Mouse (Mus musculus): ENCODE results near the gene Terf2.

Gene Terf2

GRCm38 (mm10) chr8:107096366-107097036, at the start of gene Terf2:
Gene Terf2, minus strand, starts transcription at chr8:107096547.
- DNase-seq (ENCODE audit: low spot score), result peak; percentile 93

GRCm38 (mm10) chr8:107143501-107143900, 47.2 kb upstream of the Terf2 start:
- peak; percentile 51 for DNase-seq (ENCODE audit: low spot score)

- DNase-seq (ENCODE audit: low spot score), result no peak
Observed at GRCm38 (mm10) chr8:107142539-107142938, 46.2 kb upstream of the Terf2 start.

- peak; percentile 55 for DNase-seq (ENCODE audit: low spot score)
Observed at GRCm38 (mm10) chr8:107139704-107140470, 43.5 kb upstream of the Terf2 start.

GRCm38 (mm10) chr8:107138338-107138737, 42.0 kb upstream of the Terf2 start:
- no peak for DNase-seq (ENCODE audit: low spot score)

GRCm38 (mm10) chr8:107137591-107137990, 41.2 kb upstream of the Terf2 start:
- no peak for DNase-seq (ENCODE audit: low spot score)

GRCm38 (mm10) chr8:107136003-107136612, 39.8 kb upstream of the Terf2 start:
- DNase-seq (ENCODE audit: low spot score), result no peak

GRCm38 (mm10) chr8:107133881-107134280, 37.5 kb upstream of the Terf2 start:
- DNase-seq (ENCODE audit: low spot score), result peak; percentile 51

- peak; percentile 74 for DNase-seq (ENCODE audit: low spot score)
Observed at GRCm38 (mm10) chr8:107132581-107133491, 36.5 kb upstream of the Terf2 start.

GRCm38 (mm10) chr8:107130028-107130427, 33.7 kb upstream of the Terf2 start:
- no peak for DNase-seq (ENCODE audit: low spot score)

- DNase-seq (ENCODE audit: low spot score), result peak; percentile 48
Observed at GRCm38 (mm10) chr8:107129171-107130025, 33.1 kb upstream of the Terf2 start.

- DNase-seq (ENCODE audit: low spot score), result no peak
Observed at GRCm38 (mm10) chr8:107124343-107124742, 28.0 kb upstream of the Terf2 start.

- DNase-seq (ENCODE audit: low spot score), result no peak
Observed at GRCm38 (mm10) chr8:107123063-107123614, 26.8 kb upstream of the Terf2 start.

GRCm38 (mm10) chr8:107121681-107122291, 25.4 kb upstream of the Terf2 start:
- DNase-seq (ENCODE audit: low spot score), result no peak

GRCm38 (mm10) chr8:107120806-107121205, 24.5 kb upstream of the Terf2 start:
- DNase-seq (ENCODE audit: low spot score), result no peak

- no peak for DNase-seq (ENCODE audit: low spot score)
Observed at GRCm38 (mm10) chr8:107119412-107119811, 23.1 kb upstream of the Terf2 start.

- no peak for DNase-seq (ENCODE audit: low spot score)
Observed at GRCm38 (mm10) chr8:107118803-107119233, 22.5 kb upstream of the Terf2 start.

GRCm38 (mm10) chr8:107117019-107117418, 20.7 kb upstream of the Terf2 start:
- peak; percentile 41 for DNase-seq (ENCODE audit: low spot score)

GRCm38 (mm10) chr8:107116023-107116422, 19.7 kb upstream of the Terf2 start:
- DNase-seq (ENCODE audit: low spot score), result peak; percentile 87

- DNase-seq (ENCODE audit: low spot score), result no peak
Observed at GRCm38 (mm10) chr8:107115008-107115320, 18.6 kb upstream of the Terf2 start.
